Mouse (Mus musculus) bone marrow macrophage, adult 2 months (primary cell): ENCODE results near the gene Zfp473.

ENCODE experiments used
- CTCF ChIP-seq: IDR thresholded peaks from 2 replicates; pipeline ENCODE4 v1.5.1; 2012; ENCODE audit warnings: low read depth, mild to moderate bottlenecking, low read length, moderate library complexity
- POLR2A ChIP-seq: IDR thresholded peaks from 2 replicates; pipeline ENCODE4 v1.6.1; 2012; ENCODE audit warnings: mild to moderate bottlenecking, low read depth, low read length, borderline replicate concordance

- TF ChIP-seq CTCF: no peak
- no peak for TF ChIP-seq POLR2A
These were observed 44.5 kb downstream of the Zfp473 start for GRCm38 (mm10) chr7:44706322-44706721.
